Mouse (Mus musculus): ENCODE results near the gene Klhl31.

Klhl31 gene

GRCm38 (mm10) chr9:77624171-77624570, 12.1 kb upstream of the Klhl31 start:
- no peak for DNase-seq (ENCODE audit: low spot score)

DNA sequence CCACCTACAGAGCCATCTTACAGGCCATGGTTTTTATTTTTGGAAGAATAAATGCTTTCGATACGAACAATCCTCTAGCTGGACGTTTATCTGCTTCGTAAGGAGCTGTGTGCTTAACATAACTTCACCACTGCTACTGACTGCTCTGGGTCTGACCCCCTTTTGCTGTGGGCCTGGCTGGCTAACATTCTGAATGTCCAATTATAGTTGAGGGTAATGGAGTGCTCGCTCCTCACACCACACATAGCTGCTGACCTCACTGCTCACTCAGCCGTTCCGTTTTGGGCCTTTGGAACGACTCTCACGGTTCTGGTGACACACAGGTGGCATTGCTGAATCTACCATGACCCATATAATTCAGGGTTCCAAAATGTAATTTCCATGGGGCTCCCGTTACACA, 7.6 kb upstream of the Klhl31 start:
- DNase-seq (ENCODE audit: low spot score) = no peak

- DNase-seq (ENCODE audit: low spot score) = no peak
Observed at GRCm38 (mm10) chr9:77629708-77630107, 6.6 kb upstream of the Klhl31 start.

- DNase-seq (ENCODE audit: low spot score) = no peak
Observed at GRCm38 (mm10) chr9:77630764-77631163, 5.5 kb upstream of the Klhl31 start.

- DNase-seq (ENCODE audit: low spot score) = no peak
Observed at GRCm38 (mm10) chr9:77632432-77632831, 3.9 kb upstream of the Klhl31 start.

DNA sequence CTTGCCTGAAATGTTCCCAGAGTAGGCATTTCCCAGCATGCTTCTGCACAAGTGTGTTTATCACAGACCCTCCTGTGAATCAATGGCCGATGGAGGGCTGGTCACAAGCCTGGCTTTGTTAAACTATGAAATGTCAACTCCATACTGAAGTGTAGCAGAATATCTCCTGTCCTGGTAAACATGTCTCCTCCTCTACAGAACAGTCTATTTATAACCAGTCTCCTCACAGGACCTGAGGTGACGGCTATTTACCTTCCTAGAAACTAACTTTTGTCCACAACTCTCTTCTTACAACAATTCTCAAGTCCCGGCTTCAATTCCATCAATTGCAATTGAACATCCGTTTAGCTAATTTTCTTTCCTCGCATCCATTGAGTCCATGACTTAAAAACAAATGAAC, 297 bp upstream of the Klhl31 start:
- DNase-seq (ENCODE audit: low spot score) = no peak

GRCm38 (mm10) chr9:77637357-77637756, 1.1 kb downstream of the Klhl31 start:
- no peak for DNase-seq (ENCODE audit: low spot score)

GRCm38 (mm10) chr9:77645176-77645575, 8.9 kb downstream of the Klhl31 start:
- DNase-seq (ENCODE audit: low spot score) = no peak

GRCm38 (mm10) chr9:77651847-77652246, 15.5 kb downstream of the Klhl31 start:
- DNase-seq (ENCODE audit: low spot score) = no peak

- no peak for DNase-seq (ENCODE audit: low spot score)
Observed at GRCm38 (mm10) chr9:77653907-77654306, 17.6 kb downstream of the Klhl31 start.

DNA sequence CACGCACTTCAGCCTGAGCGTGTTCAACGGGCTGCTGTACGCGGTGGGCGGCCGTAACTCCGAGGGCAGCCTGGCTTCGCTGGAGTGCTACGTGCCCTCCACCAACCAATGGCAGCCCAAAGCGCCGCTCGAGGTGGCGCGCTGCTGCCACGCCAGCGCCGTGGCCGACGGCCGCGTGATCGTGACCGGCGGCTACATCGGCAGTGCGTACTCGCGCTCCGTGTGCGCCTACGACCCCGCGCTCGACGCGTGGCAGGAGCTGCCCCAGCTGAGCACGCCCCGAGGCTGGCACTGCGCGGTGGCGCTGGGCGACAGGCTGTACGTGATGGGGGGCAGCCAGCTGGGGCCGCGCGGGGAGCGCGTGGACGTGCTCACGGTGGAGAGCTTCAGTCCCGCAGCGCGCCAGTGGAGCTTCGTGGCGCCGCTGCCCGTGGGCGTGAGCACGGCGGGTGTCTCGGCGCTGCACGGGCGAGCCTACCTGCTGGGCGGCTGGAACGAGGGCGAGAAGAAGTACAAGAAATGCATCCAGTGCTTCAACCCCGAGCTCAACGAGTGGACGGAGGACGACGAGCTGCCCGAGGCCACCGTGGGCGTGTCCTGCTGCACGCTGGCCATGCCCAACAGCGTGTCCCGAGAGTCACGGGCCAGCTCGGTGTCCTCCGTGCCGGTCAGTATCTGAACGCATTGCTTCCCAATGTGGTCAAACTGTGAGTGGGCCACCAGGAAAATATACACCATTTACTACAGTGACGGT, 19.1 kb downstream of the Klhl31 start:
- peak; percentile 62 for DNase-seq (ENCODE audit: low spot score)

DNA sequence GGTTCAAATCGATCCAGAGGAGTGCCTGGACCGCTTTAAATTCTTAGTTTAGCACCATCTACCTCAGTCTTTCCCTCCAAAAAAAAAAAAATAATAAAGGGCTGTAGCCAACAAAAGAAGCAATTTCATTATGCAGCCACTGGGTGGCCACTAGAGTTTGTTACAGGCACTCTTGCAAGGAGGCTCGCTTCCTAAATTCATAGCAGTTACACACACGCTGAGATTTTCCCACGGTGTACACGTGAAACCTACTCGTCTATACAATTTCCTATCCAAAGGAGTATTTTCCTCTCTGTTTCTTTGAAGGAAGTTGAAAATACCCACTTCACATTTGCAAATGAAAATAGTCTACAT, 19.6 kb downstream of the Klhl31 start:
- DNase-seq (ENCODE audit: low spot score) = peak; percentile 88

DNA sequence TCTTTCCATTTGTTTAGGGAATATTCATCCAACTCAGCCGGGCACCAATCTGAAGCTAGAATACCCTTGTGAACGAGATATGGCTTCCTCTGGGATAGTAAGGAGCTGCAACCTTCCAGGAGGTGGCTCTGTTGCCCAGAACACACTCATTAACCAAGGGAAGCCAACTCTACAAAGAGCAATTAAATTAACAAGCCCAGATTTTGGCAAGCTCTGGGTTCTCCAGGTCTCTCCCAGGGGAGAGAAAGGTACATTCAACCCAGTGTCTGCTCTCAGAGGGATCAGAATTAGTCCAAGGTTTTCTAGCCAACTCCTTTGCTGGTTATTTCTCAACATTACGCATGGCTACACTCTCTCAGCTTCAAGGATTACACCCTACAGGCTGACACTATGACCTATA, 26.6 kb downstream of the Klhl31 start:
- no peak for DNase-seq (ENCODE audit: low spot score)

DNA sequence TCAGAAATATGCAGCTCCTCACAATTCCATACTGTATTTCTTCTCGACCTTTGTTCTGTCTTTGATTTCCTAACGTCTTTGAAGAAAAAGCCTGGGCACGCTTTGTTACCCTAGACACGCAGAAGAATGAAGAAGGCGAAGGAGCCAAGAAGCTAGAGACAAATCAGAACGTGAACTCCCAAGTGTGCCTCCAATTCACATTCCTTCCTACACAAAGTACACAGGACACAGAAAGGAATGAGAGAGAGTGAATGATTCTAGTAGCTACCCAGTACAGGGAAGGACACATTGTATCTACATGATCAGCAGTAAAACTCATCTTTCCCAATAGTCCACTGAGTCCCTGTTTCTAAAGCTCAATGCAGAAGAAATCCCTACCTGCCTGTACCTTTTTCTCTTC, 33.8 kb downstream of the Klhl31 start:
- DNase-seq (ENCODE audit: low spot score) = no peak

DNA sequence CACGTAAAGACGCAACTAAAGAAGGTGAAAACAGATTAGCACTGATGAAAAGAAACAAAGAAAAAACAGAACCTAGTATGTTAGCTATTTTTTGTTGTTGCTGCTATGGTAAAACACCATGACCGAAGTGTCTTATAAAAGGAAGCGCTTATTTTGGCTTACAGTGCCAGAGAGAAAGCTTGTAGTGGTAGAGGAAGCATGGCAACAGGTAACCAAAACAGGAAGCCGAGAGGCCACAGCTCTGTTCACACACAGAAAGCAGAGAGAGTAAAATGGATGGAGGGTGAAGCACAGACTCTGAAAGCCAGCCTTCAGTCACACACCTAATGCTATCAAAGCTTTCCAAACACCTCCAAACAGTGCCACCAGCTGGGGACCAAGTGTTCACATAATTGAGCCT, 34.7 kb downstream of the Klhl31 start:
- no peak for DNase-seq (ENCODE audit: low spot score)

GRCm38 (mm10) chr9:77673218-77673617, 36.9 kb downstream of the Klhl31 start:
- DNase-seq (ENCODE audit: low spot score) = no peak

DNA sequence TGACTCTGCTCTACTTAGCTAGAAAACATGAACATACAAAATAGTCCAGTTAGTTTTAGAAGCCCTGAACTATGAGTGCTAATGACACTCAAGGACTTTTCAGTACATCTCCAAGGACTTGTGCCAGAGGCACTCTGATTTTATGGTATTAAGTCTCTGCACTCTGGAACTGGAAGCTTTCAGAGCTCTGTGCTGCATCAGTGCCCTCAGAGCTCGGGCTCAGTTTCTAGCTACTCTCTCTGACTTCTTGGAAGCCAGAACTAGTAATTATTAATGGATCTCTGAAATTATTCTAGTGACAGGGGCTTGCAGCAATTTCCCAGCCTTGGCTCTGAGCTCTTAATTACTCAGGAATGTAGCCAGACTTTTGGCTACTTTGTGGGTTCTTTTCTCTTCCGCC, 37.7 kb downstream of the Klhl31 start:
- DNase-seq (ENCODE audit: low spot score) = no peak

- DNase-seq (ENCODE audit: low spot score) = no peak
Observed at GRCm38 (mm10) chr9:77684938-77685337, 48.6 kb downstream of the Klhl31 start.

GRCm38 (mm10) chr9:77685825-77686500, 49.7 kb downstream of the Klhl31 start:
- peak; percentile 9 for DNase-seq (ENCODE audit: low spot score)

GRCm38 (mm10) chr9:77692707-77693106, 56.4 kb downstream of the Klhl31 start:
- DNase-seq (ENCODE audit: low spot score) = no peak

GRCm38 (mm10) chr9:77693405-77693804, 57.1 kb downstream of the Klhl31 start:
- DNase-seq (ENCODE audit: low spot score) = no peak

- no peak for DNase-seq (ENCODE audit: low spot score)
Observed at GRCm38 (mm10) chr9:77695586-77695985, 59.3 kb downstream of the Klhl31 start.

- no peak for DNase-seq (ENCODE audit: low spot score)
Observed at GRCm38 (mm10) chr9:77703476-77703875, 67.2 kb downstream of the Klhl31 start.

DNA sequence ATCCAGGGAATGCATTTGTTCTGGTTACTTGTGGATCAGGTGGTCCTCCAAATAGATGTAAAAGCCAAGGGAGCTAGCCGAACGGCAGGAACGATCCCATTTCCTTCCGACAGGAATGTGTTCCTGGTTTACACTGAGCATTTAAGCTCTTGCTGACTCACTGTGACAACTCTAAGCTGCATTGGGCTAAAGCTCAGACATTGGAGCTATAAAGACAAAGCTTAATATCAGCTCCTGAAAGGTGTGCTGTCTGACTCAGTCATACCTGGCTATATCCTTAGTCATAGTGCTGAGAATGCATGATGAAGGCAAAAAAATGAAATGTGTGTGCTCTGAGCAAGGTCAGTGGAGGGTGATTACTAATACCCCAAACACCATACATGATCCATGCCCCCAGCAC, 67.8 kb downstream of the Klhl31 start:
- no peak for DNase-seq (ENCODE audit: low spot score)
